Mouse (Mus musculus): Measurements from ENCODE around the gene Usp22. TPM values are rescaled to one million over a fixed set of nuclear protein-coding genes. Genes with fewer than 3 reads are reported as not detected.
"Not testable (repeated sequence)": the region's sequence is repeated elsewhere in the genome, so short reads cannot be mapped to it uniquely, and the experiment has no call there.

The Usp22 gene
- polyA plus RNA-seq, 1 experiment from 2014 or later, result 28.5 TPM

DNA sequence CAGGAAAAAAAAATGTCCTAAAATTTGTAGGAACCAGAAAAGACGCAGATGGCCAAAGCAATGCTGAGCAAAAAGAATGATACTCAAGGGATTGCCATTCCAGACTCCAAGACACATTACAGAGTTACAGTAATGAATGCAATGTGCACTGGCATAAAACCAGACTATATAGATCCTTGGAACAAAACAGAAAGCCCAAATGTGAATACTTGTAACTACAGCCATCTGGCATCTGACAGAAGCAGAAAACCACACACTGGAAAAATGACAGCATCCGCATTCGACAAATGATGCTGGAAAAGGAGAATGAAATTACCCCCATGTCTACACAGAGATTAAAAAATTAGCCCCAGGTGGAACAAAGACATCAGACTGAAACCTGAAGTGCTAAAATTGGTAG is 5.5 kb upstream of the Usp22 start:
- H3K9me3 ChIP-seq (replicated peaks), result no peaks in the 10 kb centered on the region
- H3K4me2 ChIP-seq, result no peak overlapping the region
- WGBS (ENCODE audit: insufficient replicate concordance), result 77% methylated on average over 3 of the region's 3 CpGs
- H3K27me3 ChIP-seq (replicated peaks), result no peaks in the 10 kb centered on the region
- H3K4me3 ChIP-seq, result no peak overlapping the region
- H3K36me3 ChIP-seq, result no peaks in the 10 kb centered on the region
- no peak overlapping the region for H3K9ac ChIP-seq
- peaks cover 8% of the 10 kb centered on the region for H3K4me1 ChIP-seq
- no peak for ATAC-seq
- H3K27ac ChIP-seq, result no peak overlapping the region

DNA sequence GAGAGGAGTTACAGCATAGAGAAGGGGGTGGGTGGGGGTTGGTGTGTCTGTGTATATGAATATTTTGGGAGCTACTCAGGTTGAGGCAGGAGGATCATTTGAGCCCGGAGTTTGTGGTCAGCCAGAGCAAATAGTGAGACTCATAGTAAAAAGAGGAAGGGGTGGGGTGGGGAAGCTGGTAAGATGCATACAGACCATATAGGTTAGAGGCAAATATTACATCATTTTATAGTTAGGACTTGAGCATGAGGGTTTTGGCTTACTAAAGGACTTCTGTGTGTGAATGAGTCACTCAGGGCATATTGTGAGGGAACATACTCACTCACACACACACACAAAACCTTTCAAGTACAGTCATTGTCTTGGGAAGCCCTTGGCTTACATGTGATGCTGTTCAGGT is 1.5 kb upstream of the Usp22 start:
- no peak overlapping the region for H3K27ac ChIP-seq
- H3K4me1 ChIP-seq, result peaks cover 23% of the 10 kb centered on the region
- H3K9ac ChIP-seq, result no peak overlapping the region
- H3K36me3 ChIP-seq, result no peaks in the 10 kb centered on the region
- ATAC-seq, result no peak
- H3K9me3 ChIP-seq (replicated peaks), result no peaks in the 10 kb centered on the region
- peak overlapping the region; percentile 100 for H3K4me2 ChIP-seq
- WGBS (ENCODE audit: insufficient replicate concordance), result 36% methylated on average over 1 of the region's 1 CpGs
- H3K4me3 ChIP-seq, result no peak overlapping the region
- H3K27me3 ChIP-seq (replicated peaks), result no peaks in the 10 kb centered on the region

DNA sequence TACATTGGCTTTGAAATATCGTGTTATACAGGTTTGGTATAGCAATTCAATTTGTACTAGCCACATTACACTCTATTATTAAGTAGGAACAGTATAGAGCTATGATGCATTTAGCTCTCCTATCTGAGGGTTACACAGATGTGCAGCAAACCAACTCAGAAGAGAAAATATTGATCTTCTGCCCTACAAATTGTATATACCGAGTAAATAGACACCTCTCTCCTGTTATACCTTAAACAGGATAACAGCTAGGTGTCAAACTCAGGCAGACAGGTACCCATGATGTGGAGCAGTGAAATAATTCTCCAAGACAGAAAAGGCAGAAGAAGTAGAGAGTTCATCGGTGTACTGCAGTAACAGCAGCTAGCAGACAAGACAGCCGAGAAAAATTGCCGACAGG is 923 bp upstream of the Usp22 start:
- no peaks in the 10 kb centered on the region for H3K9me3 ChIP-seq (replicated peaks)
- no peak overlapping the region for H3K9ac ChIP-seq
- H3K4me3 ChIP-seq, result peak overlapping the region; percentile 85; the same call in 1 of the 2 replicates
- peak overlapping the region; percentile 100 for H3K4me2 ChIP-seq
- H3K4me1 ChIP-seq, result peaks cover 23% of the 10 kb centered on the region
- no peaks in the 10 kb centered on the region for H3K27me3 ChIP-seq (replicated peaks)
- peak overlapping the region; percentile 58 for H3K27ac ChIP-seq
- no peak for ATAC-seq
- H3K36me3 ChIP-seq, result no peaks in the 10 kb centered on the region
- 60% methylated on average over 5 of the region's 5 CpGs for WGBS (ENCODE audit: insufficient replicate concordance)

DNA sequence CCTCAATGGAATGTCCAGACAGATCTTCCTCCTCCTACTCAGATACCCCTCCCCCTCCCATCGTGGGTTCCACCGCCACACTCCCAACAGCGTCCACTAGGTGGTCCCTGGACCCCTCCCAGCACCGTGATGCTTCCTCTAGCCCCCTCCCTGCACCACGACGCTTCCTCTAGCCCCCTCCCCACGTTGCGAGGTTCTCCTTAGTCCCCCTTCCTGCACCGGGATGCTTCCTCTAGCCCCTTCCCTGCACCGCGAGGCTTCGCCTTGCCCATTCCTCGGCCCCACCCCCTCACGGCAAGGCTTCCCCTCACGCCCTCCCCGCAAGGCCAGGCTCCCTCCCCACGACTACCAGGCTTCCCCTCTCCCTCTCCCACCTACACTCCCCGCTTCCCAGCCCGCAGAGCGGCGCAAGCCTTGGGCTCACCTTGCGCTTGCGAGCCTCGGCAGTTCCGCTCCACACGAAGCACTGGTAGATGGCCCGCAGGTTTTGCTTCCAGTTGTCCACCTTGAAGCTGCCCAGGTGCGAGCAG is 499 bp downstream of the Usp22 start:
- ATAC-seq, result no peak; the same call in 1 of the 2 replicates
- Histone ChIP-seq H3K9ac (peak overlapping the region; percentile 96), H3K9me3 (replicated peaks) (no peaks in the 10 kb centered on the region), H3K27ac (peak overlapping the region; percentile 89), H3K4me3 (peak overlapping the region; percentile 85), H3K4me1 (peaks cover 23% of the 10 kb centered on the region), H3K27me3 (replicated peaks) (no peaks in the 10 kb centered on the region), H3K36me3 (no peaks in the 10 kb centered on the region), H3K4me2 (peak overlapping the region; percentile 100)
- under 1% methylated on average over 28 of the region's 28 CpGs for WGBS (ENCODE audit: insufficient replicate concordance)

DNA sequence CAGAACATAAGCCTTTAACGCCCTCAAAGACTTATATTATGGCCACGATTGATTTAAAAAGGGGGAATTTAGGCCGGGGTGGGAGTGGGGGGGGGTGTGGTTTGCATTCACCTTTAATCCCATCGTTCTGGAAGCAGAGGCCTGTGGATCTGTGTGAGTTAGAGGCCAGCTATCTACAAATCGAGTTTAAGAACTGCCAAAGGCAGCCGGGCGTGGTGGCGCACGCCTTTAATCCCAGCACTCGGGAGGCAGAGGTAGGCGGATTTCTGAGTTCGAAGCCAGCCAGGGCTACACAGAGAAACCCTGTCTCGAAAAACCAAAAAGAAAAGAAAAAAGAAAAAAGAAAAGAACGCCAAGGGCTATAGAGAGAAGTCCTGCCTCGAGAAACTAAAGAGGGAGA is 1.4 kb downstream of the Usp22 start:
- Histone ChIP-seq H3K4me3 (peak overlapping the region; percentile 85; the same call in 1 of the 2 replicates), H3K4me1 (peaks cover 30% of the 10 kb centered on the region), H3K4me2 (peak overlapping the region; percentile 100)
- 51% methylated on average over 15 of the region's 15 CpGs for WGBS (ENCODE audit: insufficient replicate concordance)
- not testable (repeated sequence) for H3K27ac ChIP-seq; H3K27me3 ChIP-seq (replicated peaks); H3K9me3 ChIP-seq (replicated peaks); ATAC-seq; H3K9ac ChIP-seq; H3K36me3 ChIP-seq

DNA sequence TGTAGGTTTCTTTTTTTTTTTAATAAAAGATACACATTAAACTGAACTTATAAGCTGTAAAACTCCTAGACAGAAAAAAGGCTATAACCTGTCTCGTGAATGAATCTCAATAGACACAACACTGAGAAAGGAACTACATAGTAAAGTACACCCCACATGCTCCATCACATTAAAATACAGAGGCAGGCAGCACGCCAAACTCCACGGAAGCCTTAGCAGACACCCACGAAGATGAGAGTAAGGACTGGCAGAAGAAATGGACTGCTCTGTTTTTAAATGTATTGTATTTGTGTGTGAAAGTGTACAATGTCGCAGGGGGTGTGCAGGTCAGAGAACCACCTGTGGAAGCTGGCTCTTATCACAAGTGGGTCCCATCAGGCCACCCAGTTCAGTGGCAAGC is 4.7 kb downstream of the Usp22 start:
- peaks cover 22% of the 10 kb centered on the region for H3K4me1 ChIP-seq
- no peak overlapping the region for H3K4me2 ChIP-seq
- no peak for ATAC-seq
- no peaks in the 10 kb centered on the region for H3K9me3 ChIP-seq (replicated peaks)
- no peak overlapping the region for H3K9ac ChIP-seq
- H3K4me3 ChIP-seq, result no peak overlapping the region
- no peaks in the 10 kb centered on the region for H3K27me3 ChIP-seq (replicated peaks)
- H3K27ac ChIP-seq, result no peak overlapping the region
- 77% methylated on average over 5 of the region's 5 CpGs for WGBS (ENCODE audit: insufficient replicate concordance)
- peaks cover 30% of the 10 kb centered on the region for H3K36me3 ChIP-seq

DNA sequence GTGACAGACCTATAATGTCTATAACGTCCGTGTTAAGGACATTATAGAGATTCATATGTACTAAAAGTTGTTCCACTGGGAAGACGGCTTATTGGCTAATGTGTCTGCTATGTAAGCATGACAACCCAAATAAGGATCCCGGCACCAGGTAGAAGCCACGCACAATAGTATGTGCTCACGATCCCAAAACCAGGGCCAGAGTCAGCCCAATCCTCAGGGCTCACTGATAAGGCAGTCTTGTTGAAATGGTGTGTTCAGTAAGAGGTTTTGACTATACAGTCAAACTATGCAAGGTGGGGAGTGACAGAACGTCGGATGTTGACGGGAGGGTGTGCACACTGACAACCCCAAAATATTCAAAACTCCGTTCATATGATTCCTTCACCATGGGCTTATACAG is 10.0 kb downstream of the Usp22 start:
- peaks cover 8% of the 10 kb centered on the region for H3K4me1 ChIP-seq
- H3K27me3 ChIP-seq (replicated peaks), result no peaks in the 10 kb centered on the region
- no peak overlapping the region for H3K9ac ChIP-seq
- H3K4me2 ChIP-seq, result no peak overlapping the region
- H3K36me3 ChIP-seq, result peaks cover 83% of the 10 kb centered on the region
- no peaks in the 10 kb centered on the region for H3K9me3 ChIP-seq (replicated peaks)
- no peak overlapping the region for H3K4me3 ChIP-seq
- H3K27ac ChIP-seq, result no peak overlapping the region
- no peak for ATAC-seq
- WGBS (ENCODE audit: insufficient replicate concordance), result 85% methylated on average over 10 of the region's 10 CpGs

DNA sequence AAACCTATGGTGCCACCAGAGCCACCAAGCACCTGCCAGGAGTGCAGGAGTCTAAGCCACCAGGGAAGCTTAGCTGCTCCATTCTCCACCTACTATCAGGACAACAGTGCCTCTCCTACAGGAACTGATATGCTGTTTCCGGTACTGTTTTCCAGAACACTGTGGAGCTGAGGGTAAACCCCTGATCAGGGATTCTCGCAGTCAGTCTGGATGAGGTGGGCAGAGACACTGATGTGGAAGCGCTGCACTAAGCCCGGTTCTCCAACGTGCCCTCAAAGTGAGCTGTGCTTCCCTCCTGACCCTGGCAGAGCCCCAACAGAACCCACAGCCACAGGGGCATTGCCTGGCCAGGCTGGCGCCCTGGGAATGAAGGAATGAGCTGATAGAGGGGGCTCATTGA is 10.5 kb downstream of the Usp22 start:
- Histone ChIP-seq H3K4me1 (peaks cover 8% of the 10 kb centered on the region), H3K9me3 (replicated peaks) (no peaks in the 10 kb centered on the region), H3K27ac (no peak overlapping the region), H3K36me3 (peaks cover 88% of the 10 kb centered on the region), H3K9ac (no peak overlapping the region), H3K4me3 (no peak overlapping the region), H3K27me3 (replicated peaks) (no peaks in the 10 kb centered on the region), H3K4me2 (no peak overlapping the region)
- 84% methylated on average over 6 of the region's 6 CpGs for WGBS (ENCODE audit: insufficient replicate concordance)
- no peak for ATAC-seq

DNA sequence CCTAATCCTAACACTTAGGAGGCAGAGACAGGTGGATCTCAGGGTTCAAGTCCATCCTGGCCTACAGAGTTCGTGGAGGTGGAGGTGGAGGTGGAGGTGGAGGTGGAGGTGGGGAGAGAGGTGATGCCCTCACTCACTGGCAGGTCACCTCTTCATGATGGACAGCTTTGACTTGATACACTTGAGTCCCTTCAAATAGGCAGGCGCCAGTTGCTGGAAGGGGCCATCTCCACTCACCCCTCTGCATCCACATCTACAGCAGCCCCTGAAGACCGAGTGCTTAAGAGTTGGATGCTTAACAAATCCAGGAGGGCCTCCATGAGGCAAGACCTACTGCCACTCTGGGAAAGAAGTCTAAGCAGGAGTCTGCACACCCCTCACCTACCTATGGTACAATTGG is 11.5 kb downstream of the Usp22 start:
- 67% methylated on average over 3 of the region's 3 CpGs for WGBS (ENCODE audit: insufficient replicate concordance)
- no peak overlapping the region for H3K9ac ChIP-seq
- H3K27me3 ChIP-seq (replicated peaks), result no peaks in the 10 kb centered on the region
- H3K27ac ChIP-seq, result no peak overlapping the region
- H3K4me1 ChIP-seq, result no peaks in the 10 kb centered on the region
- peaks cover 98% of the 10 kb centered on the region for H3K36me3 ChIP-seq
- no peak for ATAC-seq
- no peaks in the 10 kb centered on the region for H3K9me3 ChIP-seq (replicated peaks)
- no peak overlapping the region for H3K4me2 ChIP-seq
- H3K4me3 ChIP-seq, result no peak overlapping the region

DNA sequence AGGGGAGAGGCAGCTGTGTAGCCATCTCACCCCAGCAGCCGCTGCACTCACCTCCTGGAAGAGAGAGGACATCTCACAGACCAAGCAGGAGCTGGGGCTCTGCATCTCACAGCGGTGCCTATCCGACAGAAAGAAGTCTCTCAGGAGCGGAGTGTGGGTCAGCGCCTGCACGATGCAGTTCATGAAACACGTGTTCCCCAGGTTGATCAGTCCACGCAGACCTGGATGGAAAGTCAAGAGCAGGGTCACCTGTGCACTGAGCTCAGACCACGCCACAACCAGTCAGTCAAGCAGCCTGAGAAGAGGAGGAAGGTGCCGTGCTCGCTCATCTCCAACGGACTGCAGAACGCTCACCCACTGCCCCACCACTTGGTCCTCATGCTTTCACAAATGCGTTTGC is 12.1 kb downstream of the Usp22 start:
- WGBS (ENCODE audit: insufficient replicate concordance), result 88% methylated on average over 14 of the region's 14 CpGs
- Histone ChIP-seq H3K36me3 (peaks cover 100% of the 10 kb centered on the region), H3K27me3 (replicated peaks) (no peaks in the 10 kb centered on the region), H3K4me3 (no peak overlapping the region), H3K4me1 (no peaks in the 10 kb centered on the region), H3K27ac (no peak overlapping the region), H3K9me3 (replicated peaks) (no peaks in the 10 kb centered on the region), H3K4me2 (no peak overlapping the region), H3K9ac (no peak overlapping the region)
- no peak for ATAC-seq

DNA sequence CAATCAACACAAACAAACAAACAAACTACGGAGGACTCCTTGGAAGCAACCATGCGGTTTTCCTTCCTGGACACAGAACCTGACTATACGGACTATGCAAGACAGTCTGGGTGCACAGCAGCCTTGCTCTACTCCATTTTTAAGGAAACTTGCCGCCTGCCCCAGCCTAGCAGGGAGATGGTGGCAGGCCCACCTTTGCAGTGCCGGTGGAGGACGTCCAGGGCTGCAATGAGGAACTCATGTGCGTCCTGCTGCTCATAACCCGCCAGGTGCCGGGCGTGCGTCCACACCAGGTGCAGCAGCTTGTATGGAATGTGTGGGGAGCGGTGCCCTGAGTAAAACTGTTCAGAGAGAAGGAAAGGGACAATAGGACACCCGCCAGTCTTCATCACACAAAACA is 13.7 kb downstream of the Usp22 start:
- ATAC-seq, result no peak
- H3K4me3 ChIP-seq, result no peak overlapping the region
- no peak overlapping the region for H3K9ac ChIP-seq
- no peak overlapping the region for H3K4me2 ChIP-seq
- no peak overlapping the region for H3K27ac ChIP-seq
- no peaks in the 10 kb centered on the region for H3K9me3 ChIP-seq (replicated peaks)
- WGBS (ENCODE audit: insufficient replicate concordance), result 85% methylated on average over 13 of the region's 13 CpGs
- no peaks in the 10 kb centered on the region for H3K27me3 ChIP-seq (replicated peaks)
- peaks cover 100% of the 10 kb centered on the region for H3K36me3 ChIP-seq
- H3K4me1 ChIP-seq, result no peaks in the 10 kb centered on the region

DNA sequence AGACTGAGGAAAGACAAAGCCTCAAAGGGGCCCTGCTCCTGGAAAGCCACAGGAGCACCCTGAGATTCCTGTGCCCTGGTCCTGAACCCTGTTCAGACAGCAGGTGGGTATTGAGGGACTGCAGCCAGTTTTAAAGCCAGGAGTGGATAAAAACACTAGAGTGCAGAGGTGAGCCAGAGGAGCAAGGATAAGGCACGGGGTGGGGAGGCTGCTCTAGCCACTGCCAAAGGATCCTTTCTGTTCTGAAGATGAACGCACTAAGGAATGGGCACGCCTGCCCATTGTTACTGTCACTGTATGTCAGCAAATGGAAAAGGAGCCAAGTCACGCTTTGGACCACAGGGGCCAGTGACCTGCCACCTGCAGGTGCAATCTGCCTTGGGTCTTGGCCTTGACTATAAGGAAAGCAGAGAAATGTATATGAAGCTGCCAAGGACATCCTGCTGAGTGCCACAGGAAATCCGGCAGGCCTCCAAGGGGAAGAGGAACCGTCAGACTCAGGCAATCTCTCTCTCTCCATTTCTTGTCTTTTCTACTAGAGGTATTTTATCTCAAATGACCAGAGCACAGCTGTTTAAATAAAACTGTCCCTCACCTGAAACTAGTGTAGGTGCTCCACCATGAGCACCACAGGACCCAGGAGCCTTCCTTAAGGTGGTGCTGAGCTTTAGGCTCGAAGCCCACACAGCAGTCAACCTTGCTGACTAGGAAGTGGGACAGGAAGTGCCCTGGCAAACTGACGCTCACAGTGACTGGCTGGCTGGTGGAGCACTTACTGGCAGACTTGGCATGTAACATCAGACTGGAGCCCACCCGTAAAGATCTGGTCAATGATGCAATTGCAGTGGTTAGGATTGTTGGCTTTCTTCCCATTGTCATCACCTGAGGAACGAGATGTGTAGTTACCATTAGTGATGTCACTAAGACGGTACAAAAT is 14.8 kb downstream of the Usp22 start:
- 54% methylated on average over 11 of the region's 11 CpGs for WGBS (ENCODE audit: insufficient replicate concordance)
- H3K27ac ChIP-seq, result no peak overlapping the region
- H3K9me3 ChIP-seq (replicated peaks), result no peaks in the 10 kb centered on the region
- no peak overlapping the region for H3K9ac ChIP-seq
- H3K4me2 ChIP-seq, result no peak overlapping the region
- ATAC-seq, result no peak
- no peaks in the 10 kb centered on the region for H3K4me1 ChIP-seq
- no peak overlapping the region for H3K4me3 ChIP-seq
- peaks cover 98% of the 10 kb centered on the region for H3K36me3 ChIP-seq
- no peaks in the 10 kb centered on the region for H3K27me3 ChIP-seq (replicated peaks)
